Mouse (Mus musculus): Measurements from ENCODE around the gene Cdk14.

DNA sequence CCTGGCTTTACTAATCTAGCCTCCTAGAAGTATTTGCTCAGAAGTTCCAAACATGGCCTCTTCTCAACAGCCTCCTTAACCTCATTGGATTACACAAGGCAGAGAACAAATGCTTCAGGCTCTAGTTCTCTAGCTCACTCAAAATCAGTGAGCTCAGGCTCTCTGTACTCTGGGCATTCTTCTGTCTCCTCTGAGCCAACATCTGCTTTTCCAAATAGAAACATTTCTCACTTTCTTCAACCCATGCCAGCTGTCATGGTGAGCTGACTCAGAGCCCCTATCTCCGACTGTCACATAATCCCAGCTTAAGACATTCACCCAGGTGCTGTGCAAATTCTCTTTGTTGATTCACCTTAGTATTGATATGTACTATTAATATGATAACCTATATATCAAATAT lies 414.5 kb downstream of the Cdk14 start:
- no peak for TF ChIP-seq MAX (IDR thresholded peaks at IDR 0.05; ENCODE audit: low read depth)
- TF ChIP-seq POLR2AphosphoS2 (IDR thresholded peaks at IDR 0.05; ENCODE audit: insufficient read length, low read depth), result no peak
- no peak for TF ChIP-seq POLR2A (IDR thresholded peaks at IDR 0.05; ENCODE audit: insufficient read length, low read depth)
- TF ChIP-seq SRF (IDR thresholded peaks at IDR 0.05; ENCODE audit: control insufficient read depth, insufficient read length, low read depth), result no peak
- TF ChIP-seq TCF12 (IDR thresholded peaks at IDR 0.05; ENCODE audit: insufficient read depth, poor library complexity, severe bottlenecking), result peak; percentile 13
- no peak for TF ChIP-seq USF1 (IDR thresholded peaks at IDR 0.05; ENCODE audit: low read depth)
- no peak for TF ChIP-seq E2F4 (IDR thresholded peaks at IDR 0.05; ENCODE audit: insufficient read depth)
- peak; percentile 35 to 38 (median 36) for TF ChIP-seq MYOD1 (IDR thresholded peaks at IDR 0.05; ENCODE audit: control insufficient read depth in 1 of 3, insufficient read length in 2 of 3, low read depth in 2 of 3)
